Mouse (Mus musculus) 416B (cell line): ENCODE data around the gene BC067074.
A peak's percentile ranks its signal among the peaks of the same experiment; 100 is the strongest.
"Not testable (repeated sequence)": the region's sequence is repeated elsewhere in the genome, so short reads cannot be mapped to it uniquely, and the experiment has no call there.

Experiments used
- DNase-seq: peaks from one replicate; pipeline ENCODE4 v3.0.0; 2011; ENCODE audit warnings: low read depth

The BC067074 gene

GRCm38 (mm10) chr13:113292975-113293706 lies at the start of gene BC067074:
BC067074 (plus strand) TSS chr13:113293159.
- DNase-seq: no peak

- DNase-seq: no peak
Measured at GRCm38 (mm10) chr13:113245025-113245424, 47.9 kb upstream of the BC067074 start.

GRCm38 (mm10) chr13:113252580-113252979 lies 40.4 kb upstream of the BC067074 start:
- not testable (repeated sequence) for DNase-seq

GRCm38 (mm10) chr13:113256766-113257165 lies 36.2 kb upstream of the BC067074 start:
- DNase-seq: no peak

- DNase-seq: no peak
Measured at GRCm38 (mm10) chr13:113257190-113257589, 35.8 kb upstream of the BC067074 start.

- no peak for DNase-seq
Measured at GRCm38 (mm10) chr13:113259237-113259636, 33.7 kb upstream of the BC067074 start.

- peak; percentile 8 for DNase-seq
Measured at GRCm38 (mm10) chr13:113262822-113263221, 30.1 kb upstream of the BC067074 start.

GRCm38 (mm10) chr13:113265257-113265656 lies 27.7 kb upstream of the BC067074 start:
- peak; percentile 25 for DNase-seq

- peak; percentile 57 for DNase-seq
Measured at GRCm38 (mm10) chr13:113266495-113266951, 26.4 kb upstream of the BC067074 start.

GRCm38 (mm10) chr13:113267204-113267603 lies 25.8 kb upstream of the BC067074 start:
- peak; percentile 82 for DNase-seq

- DNase-seq: peak; percentile 74
Measured at GRCm38 (mm10) chr13:113269777-113270776, 22.9 kb upstream of the BC067074 start.

GRCm38 (mm10) chr13:113271189-113271588 lies 21.8 kb upstream of the BC067074 start:
- peak; percentile 26 for DNase-seq

- DNase-seq: no peak
Measured at GRCm38 (mm10) chr13:113287141-113287540, 5.8 kb upstream of the BC067074 start.

GRCm38 (mm10) chr13:113288210-113289197 lies 4.5 kb upstream of the BC067074 start:
- DNase-seq: no peak

- no peak for DNase-seq
Measured at GRCm38 (mm10) chr13:113289760-113290159, 3.2 kb upstream of the BC067074 start.

- DNase-seq: no peak
Measured at GRCm38 (mm10) chr13:113292001-113292400, 958 bp upstream of the BC067074 start.

GRCm38 (mm10) chr13:113293707-113294432 lies 911 bp downstream of the BC067074 start:
- no peak for DNase-seq

GRCm38 (mm10) chr13:113295817-113296485 lies 3.0 kb downstream of the BC067074 start:
- DNase-seq: no peak

- DNase-seq: no peak
Measured at GRCm38 (mm10) chr13:113306581-113306980, 13.6 kb downstream of the BC067074 start.

GRCm38 (mm10) chr13:113319588-113319987 lies 26.6 kb downstream of the BC067074 start:
- no peak for DNase-seq
